Mouse (Mus musculus) stomach, postnatal 0 days (tissue): ENCODE results near the gene Clec11a. TPM values are rescaled to one million over a fixed set of nuclear protein-coding genes. Genes with fewer than 3 reads are reported as not detected.
A peak's percentile ranks its signal among the peaks of the same experiment; 100 is the strongest.

Experiments
- ATAC-seq: fragments of 200-750 bp; cut with Nextera tagmentation; 2 replicates; pipeline ENCODE4 v1.8.0; 2017; ENCODE audit not compliant: low FRiP score, low TSS enrichment
- DNase-seq: peaks from one replicate; pipeline ENCODE4 v3.0.0-alpha.2; 2016; ENCODE audit warnings: low spot score
- H3K27ac ChIP-seq: fragments of 300-500 bp; sonication (generic); replicated peaks from 2 replicates; pipeline ENCODE4 v1.5.1; 2014; ENCODE audit warnings: mild to moderate bottlenecking, control low read depth
- H3K27me3 ChIP-seq: fragments of 300-500 bp; sonication (generic); 2 replicates; pipeline ENCODE4 v1.6.1; 2014; ENCODE audit warnings: low read length; ENCODE audit not compliant: control insufficient read depth, insufficient read depth
- H3K36me3 ChIP-seq: fragments of 300-500 bp; sonication (generic); 2 replicates; pipeline ENCODE4 v1.6.1; 2014; ENCODE audit warnings: low read length, mixed read lengths; ENCODE audit not compliant: control insufficient read depth, insufficient read depth
- H3K4me1 ChIP-seq: fragments of 300-500 bp; sonication (generic); replicated peaks from 2 replicates; pipeline ENCODE4 v1.6.1; 2014; ENCODE audit warnings: antibody characterized with exemption; ENCODE audit not compliant: control insufficient read depth, insufficient read depth
- H3K4me2 ChIP-seq: fragments of 300-500 bp; sonication (generic); replicated peaks from 2 replicates; pipeline ENCODE4 v1.6.1; 2014; ENCODE audit warnings: low read depth, mild to moderate bottlenecking, control low read depth, moderate library complexity
- H3K4me3 ChIP-seq: fragments of 300-500 bp; sonication (generic); 2 replicates; pipeline ENCODE4 v1.5.1; 2014; ENCODE audit warnings: low read depth, low read length, control low read depth
- H3K9ac ChIP-seq: fragments of 300-500 bp; sonication (generic); 2 replicates; pipeline ENCODE4 v1.6.1; 2014; ENCODE audit warnings: mild to moderate bottlenecking, low read length, control low read depth, mixed read lengths
- H3K9me3 ChIP-seq: fragments of 300-500 bp; sonication (generic); 2 replicates; pipeline ENCODE4 v1.6.1; 2016; ENCODE audit warnings: low read length; ENCODE audit not compliant: control insufficient read depth
- CTCF ChIP-seq: IDR thresholded peaks from 2 replicates; pipeline ENCODE4 v1.5.1; 2016; ENCODE audit warnings: antibody characterized with exemption, low read depth, mild to moderate bottlenecking, moderate library complexity
- EP300 ChIP-seq: optimal IDR thresholded peaks from 2 replicates; pipeline ENCODE3; 2016; ENCODE audit warnings: antibody characterized with exemption
- WGBS: fragments of 180-500 bp; shearing (Covaris S2); extraction: QIAGEN DNeasy Blood & Tissue Kit; methylation state at CpG from one replicate; pipeline ENCODE4 v1.1.7; 2014; 5-methylcytosine and 5-hydroxymethylcytosine counted together
- polyA plus RNA-seq: library from polyadenylated mRNA; unstranded; fragments of >200 nt; fragmentation: Nextera tagmentation; extraction: Ambion mirVana; gene quantifications from 2 replicates; pipeline ENCODE4 v1.2.1, GENCODE M21; 2015

The Clec11a gene
- polyA plus RNA-seq = 11.1 and 11.4 TPM in 2 replicates

DNA sequence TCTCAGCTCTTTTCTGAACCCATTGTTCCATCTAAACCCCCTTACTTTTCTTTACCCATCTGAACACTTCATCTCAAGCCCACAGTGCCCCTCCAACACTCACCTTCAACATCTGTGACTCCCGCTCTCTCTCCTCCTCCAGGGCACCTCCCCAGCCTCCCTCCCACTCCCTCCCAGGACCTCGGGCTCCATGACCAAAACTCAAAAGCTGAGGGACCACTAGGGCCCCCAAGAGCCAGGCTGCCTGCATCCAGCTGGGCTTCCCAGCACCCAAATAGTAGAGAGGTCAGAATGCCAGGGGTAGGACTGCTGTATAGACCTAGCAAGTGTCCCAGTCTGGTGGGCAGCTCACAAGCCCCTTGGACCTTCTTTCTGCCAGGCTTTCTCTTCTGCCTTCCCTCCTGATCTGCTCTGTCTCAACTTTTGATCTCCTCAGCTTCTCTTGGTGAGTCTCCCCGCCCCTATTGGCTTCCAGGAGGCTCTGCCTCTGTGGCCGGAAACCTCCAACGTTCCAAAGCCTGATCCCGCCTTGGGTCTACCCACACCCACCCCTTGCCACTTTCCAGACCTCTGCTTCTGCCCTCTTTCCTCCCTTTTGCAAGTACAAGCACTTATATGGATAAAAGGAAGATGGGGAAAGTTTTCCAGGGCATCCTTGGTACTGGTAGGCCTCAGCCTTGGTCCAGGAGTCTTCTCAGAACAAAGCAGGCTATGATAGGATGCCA is at the start of gene Clec11a:
Gene Clec11a, minus strand, starts transcription at position 387 of the 725 bp plus-strand sequence.
- H3K27ac ChIP-seq = peak within 1 kb of the TSS; percentile 25; the same call in 1 of the 2 replicates
- no peaks in the 10 kb centered on the region for H3K27me3 ChIP-seq
- no peaks in the 10 kb centered on the region for H3K9me3 ChIP-seq
- H3K9ac ChIP-seq = no peak within 1 kb of the TSS
- peaks cover 3% of the 10 kb centered on the region; the same call in 1 of the 2 replicates for H3K4me1 ChIP-seq
- ATAC-seq (no peak), DNase-seq (no peak)
- peak within 1 kb of the TSS; percentile 40 for H3K4me2 ChIP-seq
- WGBS = 46% methylated on average over 6 of the region's 6 CpGs
- H3K4me3 ChIP-seq = 0 out of 2 replicates have a peak within 1 kb of the TSS, but pooled peaks have one; percentile 19
- H3K36me3 ChIP-seq = no peaks in the 10 kb centered on the region
- TF ChIP-seq EP300 = no peak
- TF ChIP-seq CTCF = no peak

DNA sequence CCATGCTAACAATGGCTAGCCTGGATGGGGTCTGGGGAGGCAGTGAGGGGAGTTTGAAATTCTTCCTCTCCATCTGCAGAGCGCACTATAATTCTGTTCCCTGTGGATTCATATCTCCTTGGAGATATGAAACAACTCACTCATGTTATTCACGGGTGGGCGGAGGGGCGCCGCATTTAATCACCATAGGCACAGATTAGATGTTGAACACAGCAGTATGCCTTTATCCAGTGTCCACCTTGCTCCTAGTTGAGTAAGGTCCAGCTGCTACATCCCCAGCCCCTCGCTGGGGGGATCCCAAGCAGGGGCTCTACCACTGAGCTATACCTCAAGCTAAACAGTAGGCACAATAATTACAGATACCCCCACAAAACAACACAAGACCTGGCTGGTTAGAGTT is 48.7 kb upstream of the Clec11a start:
- Histone ChIP-seq H3K27me3 (peaks cover 34% of the 10 kb centered on the region), H3K4me1 (no peaks in the 10 kb centered on the region), H3K9me3 (no peaks in the 10 kb centered on the region), H3K4me2 (no peak overlapping the region), H3K36me3 (no peaks in the 10 kb centered on the region), H3K4me3 (no peak overlapping the region), H3K27ac (no peak overlapping the region), H3K9ac (no peak overlapping the region)
- DNase-seq = no peak
- 70% methylated on average over 6 of the region's 6 CpGs for WGBS
- TF ChIP-seq EP300 = no peak
- TF ChIP-seq CTCF = no peak
- no peak for ATAC-seq

DNA sequence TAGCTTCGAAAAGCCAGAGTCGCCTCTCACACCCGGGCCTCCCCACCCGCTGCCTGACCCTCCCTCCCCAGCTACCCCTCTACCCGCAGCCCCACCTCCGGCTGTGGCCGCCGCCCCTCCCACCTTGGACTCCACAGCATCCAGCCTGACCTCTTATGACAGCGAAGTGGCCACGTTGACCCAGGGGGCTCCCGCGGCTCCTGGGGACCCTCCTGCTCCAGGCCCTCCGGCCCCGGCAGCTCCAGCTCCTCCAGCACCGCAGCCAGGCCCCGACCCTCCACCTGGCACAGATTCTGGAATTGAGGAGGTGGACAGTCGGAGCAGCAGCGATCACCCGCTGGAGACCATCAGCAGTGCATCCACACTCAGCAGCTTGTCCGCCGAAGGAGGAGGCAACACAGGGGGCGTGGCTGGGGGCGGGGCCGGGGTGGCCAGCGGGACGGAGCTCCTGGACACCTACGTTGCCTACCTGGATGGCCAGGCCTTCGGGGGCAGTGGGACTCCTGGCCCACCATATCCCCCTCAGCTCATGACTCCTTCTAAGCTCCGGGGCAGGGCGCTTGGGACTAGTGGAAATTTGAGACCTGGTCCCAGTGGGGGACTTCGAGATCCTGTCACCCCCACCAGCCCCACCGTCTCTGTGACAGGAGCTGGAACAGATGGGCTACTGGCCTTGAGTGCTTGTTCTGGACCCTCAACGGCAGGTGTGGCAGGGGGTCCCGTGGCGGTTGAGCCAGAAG is 47.1 kb upstream of the Clec11a start:
- ATAC-seq (0 out of 2 replicates have a peak, but pooled peaks have one; percentile 31), DNase-seq (peak; percentile 70)
- 3% methylated on average over 33 of the region's 35 CpGs for WGBS
- Histone ChIP-seq H3K36me3 (no peaks in the 10 kb centered on the region), H3K27ac (no peak overlapping the region), H3K4me2 (no peak overlapping the region), H3K4me1 (no peaks in the 10 kb centered on the region), H3K9ac (no peak overlapping the region), H3K27me3 (peaks cover 34% of the 10 kb centered on the region), H3K9me3 (no peaks in the 10 kb centered on the region), H3K4me3 (no peak overlapping the region)
- no peak for TF ChIP-seq EP300
- no peak for TF ChIP-seq CTCF

DNA sequence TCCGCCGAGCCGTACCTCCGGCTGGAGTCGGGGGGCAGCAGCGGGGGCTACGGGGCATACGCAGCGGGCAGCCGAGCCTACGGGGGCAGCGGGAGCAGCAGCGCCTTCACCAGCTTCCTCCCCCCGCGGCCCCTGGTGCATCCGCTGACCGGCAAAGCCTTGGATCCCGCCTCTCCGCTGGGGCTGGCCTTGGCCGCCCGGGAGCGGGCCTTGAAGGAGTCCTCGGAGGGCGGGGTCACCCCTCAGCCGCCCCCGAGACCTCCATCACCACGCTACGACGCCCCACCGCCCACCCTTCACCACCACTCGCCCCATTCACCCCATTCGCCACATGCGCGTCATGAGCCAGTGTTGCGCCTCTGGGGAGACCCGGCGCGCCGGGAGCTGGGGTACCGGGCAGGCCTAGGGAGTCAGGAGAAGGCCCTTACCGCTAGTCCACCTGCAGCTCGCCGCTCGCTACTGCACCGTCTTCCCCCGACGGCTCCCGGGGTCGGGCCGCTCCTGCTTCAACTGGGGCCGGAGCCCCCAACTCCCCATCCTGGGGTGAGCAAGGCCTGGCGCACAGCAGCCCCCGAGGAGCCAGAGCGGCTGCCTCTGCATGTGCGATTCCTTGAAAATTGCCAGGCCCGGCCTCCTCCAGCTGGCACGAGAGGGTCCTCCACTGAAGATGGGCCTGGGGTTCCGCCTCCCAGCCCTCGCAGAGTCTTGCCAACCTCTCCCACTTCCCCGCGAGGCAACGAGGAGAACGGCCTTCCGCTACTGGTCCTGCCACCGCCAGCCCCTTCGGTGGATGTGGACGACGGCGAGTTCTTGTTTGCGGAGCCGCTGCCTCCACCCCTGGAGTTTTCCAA is 46.3 kb upstream of the Clec11a start:
- Histone ChIP-seq H3K9ac (no peak overlapping the region), H3K27ac (no peak overlapping the region), H3K36me3 (no peaks in the 10 kb centered on the region), H3K9me3 (no peaks in the 10 kb centered on the region), H3K4me1 (no peaks in the 10 kb centered on the region), H3K4me3 (no peak overlapping the region), H3K4me2 (no peak overlapping the region), H3K27me3 (peaks cover 34% of the 10 kb centered on the region)
- no peak for TF ChIP-seq EP300
- no peak for TF ChIP-seq CTCF
- 3% methylated on average over 57 of the region's 71 CpGs for WGBS
- DNase-seq (no peak), ATAC-seq (no peak; the same call in 1 of the 2 replicates)

DNA sequence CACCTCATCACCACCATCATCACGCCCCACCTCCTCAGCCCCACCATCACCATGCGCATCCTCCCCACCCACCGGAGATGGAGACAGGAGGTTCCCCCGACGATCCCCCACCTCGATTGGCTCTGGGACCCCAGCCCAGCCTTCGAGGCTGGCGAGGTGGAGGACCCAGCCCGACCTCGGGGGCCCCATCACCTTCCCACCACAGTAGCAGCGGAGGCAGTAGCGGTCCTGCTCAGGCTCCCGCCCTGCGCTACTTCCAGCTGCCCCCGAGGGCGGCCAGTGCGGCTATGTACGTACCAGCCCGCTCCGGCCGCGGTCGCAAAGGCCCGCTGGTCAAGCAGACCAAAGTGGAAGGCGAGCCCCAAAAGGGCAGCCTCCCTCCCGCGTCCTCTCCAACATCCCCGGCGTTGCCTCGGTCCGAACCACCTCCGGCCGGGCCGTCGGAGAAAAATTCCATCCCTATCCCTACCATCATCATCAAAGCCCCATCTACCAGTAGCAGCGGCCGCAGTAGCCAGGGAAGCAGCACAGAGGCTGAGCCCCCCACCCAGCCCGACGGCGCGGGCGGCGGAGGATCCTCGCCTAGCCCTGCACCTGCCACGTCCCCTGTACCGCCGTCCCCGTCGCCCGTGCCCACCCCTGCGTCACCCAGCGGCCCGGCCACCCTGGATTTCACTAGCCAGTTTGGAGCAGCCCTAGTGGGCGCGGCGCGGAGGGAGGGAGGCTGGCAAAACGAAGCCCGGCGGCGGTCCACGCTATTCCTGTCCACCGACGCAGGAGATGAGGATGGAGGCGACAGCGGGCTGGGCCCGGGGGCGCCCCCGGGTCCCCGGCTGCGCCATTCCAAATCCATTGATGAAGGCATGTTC is 45.4 kb upstream of the Clec11a start:
- no peak for DNase-seq
- Histone ChIP-seq H3K9ac (no peak overlapping the region), H3K27ac (no peak overlapping the region), H3K4me1 (no peaks in the 10 kb centered on the region), H3K9me3 (no peaks in the 10 kb centered on the region), H3K36me3 (no peaks in the 10 kb centered on the region), H3K4me2 (no peak overlapping the region), H3K27me3 (peaks cover 30% of the 10 kb centered on the region), H3K4me3 (no peak overlapping the region)
- no peak for ATAC-seq
- TF ChIP-seq CTCF = no peak
- no peak for TF ChIP-seq EP300
- 7% methylated on average over 67 of the region's 71 CpGs for WGBS
